Mouse (Mus musculus): ENCODE results near the gene Vwa5b2.

GRCm38 (mm10) chr16:20590680-20591038, 1.4 kb downstream of the Vwa5b2 start:
- TF ChIP-seq POLR2A (IDR thresholded peaks at IDR 0.05; ENCODE audit: control insufficient read depth, extremely low read depth, insufficient read depth, low read length, poor library complexity) (no peak), CTCF (IDR thresholded peaks at IDR 0.05; ENCODE audit: borderline replicate concordance, control insufficient read depth, extremely low read depth, insufficient read depth, low read length, poor library complexity) (no peak)

All from thymus, adult 2 months (tissue).